Mouse (Mus musculus) liver, postnatal 0 days (tissue): Measurements from ENCODE around the gene Fam129c. TPM values are rescaled to one million over a fixed set of nuclear protein-coding genes. Genes with fewer than 3 reads are reported as not detected.

ENCODE experiments used
- ATAC-seq: fragments of 200-750 bp; cut with Nextera tagmentation; 2 replicates; pipeline ENCODE4 v1.8.0; 2017; ENCODE audit warnings: mild to moderate bottlenecking, moderate library complexity
- DNase-seq: peaks from one replicate; pipeline ENCODE4 v3.0.0-alpha.2; 2016
- H3K27ac ChIP-seq: fragments of 300-500 bp; sonication (generic); 2 replicates; pipeline ENCODE4 v1.5.1; 2014; ENCODE audit warnings: antibody characterized with exemption, moderate library complexity, mild to moderate bottlenecking, low read depth
- H3K27me3 ChIP-seq: fragments of 300-500 bp; sonication (generic); 2 replicates; pipeline ENCODE4 v1.6.1; 2014; ENCODE audit warnings: low read length, control low read depth, mixed read lengths; ENCODE audit not compliant: insufficient read depth
- H3K36me3 ChIP-seq: fragments of 300-500 bp; sonication (generic); replicated peaks from 2 replicates; pipeline ENCODE4 v1.6.1; 2014; ENCODE audit warnings: mild to moderate bottlenecking, control low read depth, low read length, moderate library complexity, mixed read lengths; ENCODE audit not compliant: insufficient read depth
- H3K4me1 ChIP-seq: fragments of 300-500 bp; sonication (generic); 2 replicates; pipeline ENCODE4 v1.6.1; 2014; ENCODE audit warnings: antibody characterized with exemption, mild to moderate bottlenecking, control low read depth; ENCODE audit not compliant: insufficient read depth
- H3K4me2 ChIP-seq: fragments of 300-500 bp; sonication (generic); 2 replicates; pipeline ENCODE4 v1.6.1; 2014; ENCODE audit warnings: low read depth, mild to moderate bottlenecking, low read length, moderate library complexity, mixed read lengths
- H3K4me3 ChIP-seq: fragments of 300-500 bp; sonication (generic); 2 replicates; pipeline ENCODE4 v1.5.1; 2014; ENCODE audit warnings: low read depth, low read length
- H3K9ac ChIP-seq: fragments of 300-500 bp; sonication (generic); replicated peaks from 2 replicates; pipeline ENCODE4 v1.6.1; 2014; ENCODE audit warnings: mild to moderate bottlenecking, moderate library complexity
- H3K9me3 ChIP-seq: fragments of 300-500 bp; sonication (generic); 2 replicates; pipeline ENCODE4 v1.6.1; 2016; ENCODE audit warnings: mild to moderate bottlenecking, control low read depth, low read length, mixed read lengths
- CTCF ChIP-seq: sonication (generic); IDR thresholded peaks from 2 replicates; pipeline ENCODE4 v1.5.1; 2016; ENCODE audit warnings: antibody characterized with exemption, low read depth
- EP300 ChIP-seq: IDR thresholded peaks from 2 replicates; pipeline ENCODE4 v1.6.1; 2016; ENCODE audit warnings: antibody characterized with exemption, low read depth, mild to moderate bottlenecking
- WGBS: fragments of 180-500 bp; shearing (Covaris S2); extraction: QIAGEN DNeasy Blood & Tissue Kit; methylation state at CpG from one replicate; pipeline ENCODE4 v1.1.7; 2014; ENCODE audit not compliant: insufficient replicate concordance; 5-methylcytosine and 5-hydroxymethylcytosine counted together
- polyA plus RNA-seq: library from polyadenylated mRNA; unstranded; fragments of >200 nt; fragmentation: Nextera tagmentation; extraction: Ambion mirVana; gene quantifications from 2 replicates; pipeline ENCODE4 v1.2.1, GENCODE M21; 2015

Fam129c gene
- polyA plus RNA-seq, 1 experiment from 2014 or later, result 11.2 TPM

GRCm38 (mm10) chr8:71579009-71579408, 18.4 kb upstream of the Fam129c start:
- H3K27me3 ChIP-seq, result no peaks in the 10 kb centered on the region
- no peak overlapping the region for H3K27ac ChIP-seq
- H3K36me3 ChIP-seq, result 0 out of 2 replicates have a peak, but pooled peaks cover 2% of the 10 kb centered on the region
- no peak for ATAC-seq
- WGBS, result 36% methylated on average over 1 of the region's 1 CpGs
- TF ChIP-seq EP300 (no peak), CTCF (no peak)
- H3K4me3 ChIP-seq, result no peak overlapping the region
- no peak overlapping the region for H3K9ac ChIP-seq
- no peaks in the 10 kb centered on the region for H3K9me3 ChIP-seq
- DNase-seq, result no peak
- no peaks in the 10 kb centered on the region for H3K4me1 ChIP-seq
- H3K4me2 ChIP-seq, result no peak overlapping the region

- no peaks in the 10 kb centered on the region for H3K9me3 ChIP-seq
- no peak overlapping the region for H3K9ac ChIP-seq
- H3K4me3 ChIP-seq, result no peak overlapping the region
- 0 out of 2 replicates have a peak, but pooled peaks cover 2% of the 10 kb centered on the region for H3K36me3 ChIP-seq
- TF ChIP-seq EP300 (no peak), CTCF (no peak)
- no peak overlapping the region for H3K4me2 ChIP-seq
- DNase-seq (no peak), ATAC-seq (no peak)
- no peaks in the 10 kb centered on the region for H3K27me3 ChIP-seq
- H3K27ac ChIP-seq, result no peak overlapping the region
- H3K4me1 ChIP-seq, result no peaks in the 10 kb centered on the region
- WGBS, result 81% methylated on average over 13 of the region's 14 CpGs
Measured at GRCm38 (mm10) chr8:71579476-71579875, 18.0 kb upstream of the Fam129c start.

GRCm38 (mm10) chr8:71580201-71580600, 17.2 kb upstream of the Fam129c start:
- Histone ChIP-seq H3K4me1 (no peaks in the 10 kb centered on the region), H3K27me3 (no peaks in the 10 kb centered on the region), H3K9ac (no peak overlapping the region), H3K4me3 (no peak overlapping the region), H3K9me3 (no peaks in the 10 kb centered on the region), H3K27ac (no peak overlapping the region), H3K36me3 (0 out of 2 replicates have a peak, but pooled peaks cover 2% of the 10 kb centered on the region), H3K4me2 (no peak overlapping the region)
- TF ChIP-seq CTCF (no peak), EP300 (no peak)
- ATAC-seq, result no peak
- DNase-seq, result no peak
- 66% methylated on average over 8 of the region's 9 CpGs for WGBS

- H3K36me3 ChIP-seq, result 0 out of 2 replicates have a peak, but pooled peaks cover 2% of the 10 kb centered on the region
- H3K27ac ChIP-seq, result no peak overlapping the region
- H3K9me3 ChIP-seq, result no peaks in the 10 kb centered on the region
- no peak overlapping the region for H3K4me3 ChIP-seq
- peaks cover 13% of the 10 kb centered on the region for H3K4me1 ChIP-seq
- TF ChIP-seq EP300, result no peak
- peak; percentile 80 for TF ChIP-seq CTCF
- 52% methylated on average over 2 of the region's 2 CpGs for WGBS
- DNase-seq (peak; percentile 72), ATAC-seq (no peak)
- no peak overlapping the region for H3K9ac ChIP-seq
- no peaks in the 10 kb centered on the region for H3K27me3 ChIP-seq
- H3K4me2 ChIP-seq, result no peak overlapping the region
Measured at GRCm38 (mm10) chr8:71586891-71587290, 10.6 kb upstream of the Fam129c start.

- DNase-seq (no peak), ATAC-seq (no peak)
- no peak overlapping the region for H3K27ac ChIP-seq
- no peaks in the 10 kb centered on the region for H3K27me3 ChIP-seq
- H3K9ac ChIP-seq, result no peak overlapping the region
- no peak overlapping the region for H3K4me3 ChIP-seq
- TF ChIP-seq EP300 (no peak), CTCF (no peak)
- H3K9me3 ChIP-seq, result no peaks in the 10 kb centered on the region
- peaks cover 26% of the 10 kb centered on the region for H3K4me1 ChIP-seq
- 72% methylated on average over 3 of the region's 3 CpGs for WGBS
- no peaks in the 10 kb centered on the region for H3K36me3 ChIP-seq
- no peak overlapping the region for H3K4me2 ChIP-seq
Measured at GRCm38 (mm10) chr8:71588762-71589161, 8.7 kb upstream of the Fam129c start.

GRCm38 (mm10) chr8:71591017-71591416, 6.4 kb upstream of the Fam129c start:
- no peak for ATAC-seq
- Histone ChIP-seq H3K9ac (peak overlapping the region; percentile 79), H3K27me3 (no peaks in the 10 kb centered on the region), H3K4me2 (peak overlapping the region; percentile 86), H3K4me3 (peak overlapping the region; percentile 78), H3K36me3 (peaks cover 6% of the 10 kb centered on the region; the same call in 1 of the 2 replicates), H3K27ac (peak overlapping the region; percentile 98), H3K4me1 (peaks cover 37% of the 10 kb centered on the region), H3K9me3 (no peaks in the 10 kb centered on the region)
- WGBS, result 22% methylated on average over 5 of the region's 5 CpGs
- no peak for DNase-seq
- TF ChIP-seq EP300 (no peak), CTCF (no peak)
